Mouse (Mus musculus) inflammation-experienced regulatory T-cells, adult 6 months (primary cell): Measurements from ENCODE around the gene Fabp3. TPM values are rescaled to one million over a fixed set of nuclear protein-coding genes. Genes with fewer than 3 reads are reported as not detected.

Experiments
- ATAC-seq: one replicate; pipeline ENCODE4 v1.8.0; 2017
- polyA plus RNA-seq, 3 experiments: library from polyadenylated mRNA; unstranded; fragments of 100-300 nt; shearing (Covaris generic); gene quantifications; one replicate each; pipeline ENCODE4 v1.2.1; 2017

Gene Fabp3
- polyA plus RNA-seq, 3 experiments from 2014 or later: 1.6 TPM; not detected in 2

- no peak for ATAC-seq
These were observed 27.5 kb downstream of the Fabp3 start for GRCm38 (mm10) chr4:130335867-130336266.

GRCm38 (mm10) chr4:130341691-130342090, 33.3 kb downstream of the Fabp3 start:
- peak; percentile 41 for ATAC-seq

- no peak for ATAC-seq
These were observed 41.3 kb downstream of the Fabp3 start for GRCm38 (mm10) chr4:130349666-130350065.

- ATAC-seq: no peak
These were observed 42.5 kb downstream of the Fabp3 start for GRCm38 (mm10) chr4:130350690-130351422.

GRCm38 (mm10) chr4:130352588-130352987, 44.2 kb downstream of the Fabp3 start:
- ATAC-seq: no peak

GRCm38 (mm10) chr4:130357946-130358345, 49.6 kb downstream of the Fabp3 start:
- no peak for ATAC-seq

GRCm38 (mm10) chr4:130359486-130360237, 51.3 kb downstream of the Fabp3 start, which contains the start of the genes Zcchc17 and Snrnp40:
Gene Zcchc17, minus strand, starts transcription at chr4:130359943.
Gene Snrnp40, plus strand, starts transcription at chr4:130360132.
- peak; percentile 99 for ATAC-seq

GRCm38 (mm10) chr4:130360238-130360590, 51.8 kb downstream of the Fabp3 start:
- no peak for ATAC-seq

Other genes with a start within 250 kb of the Fabp3 start
- 10 to 100 TPM; 35.8 to 44.4 (median 36.9) TPM for gene Pef1, start 206.0 kb upstream of the Fabp3 start, polyA plus RNA-seq
- gene Hcrtr1, start 169.2 kb upstream of the Fabp3 start, polyA plus RNA-seq: not detected
- gene Tinagl1, start 133.5 kb upstream of the Fabp3 start, polyA plus RNA-seq: not detected
- not detected for gene Gm853, start 86.2 kb upstream of the Fabp3 start, polyA plus RNA-seq
- gene Serinc2, start 29.4 kb upstream of the Fabp3 start, polyA plus RNA-seq: under 1 TPM in 2 of 3 experiments, not detected in 1; 0.39 to 0.75 TPM
- not detected for gene Gm10570, start 79 bp downstream of the Fabp3 start, polyA plus RNA-seq
- gene Zcchc17, start 51.3 kb downstream of the Fabp3 start, polyA plus RNA-seq: 10 to 100 TPM; 69.3 to 84.5 (median 79.9) TPM
- 10 to 100 TPM; 53.6 to 63.4 (median 62.1) TPM for gene Snrnp40, start 51.5 kb downstream of the Fabp3 start, polyA plus RNA-seq